Mouse (Mus musculus): ENCODE measurements at regions not wholly inside any gene's neighbourhood (a gene's known extent, or its start where the extent isn't known, plus 50 kb on each side); places are given as distances from the start of the nearest gene placed in this dataset.

GRCm38 (mm10) chr15:19540676-19541075 lies 721.9 kb downstream of the Cdh10 start:
- TF ChIP-seq POLR2A (IDR thresholded peaks at IDR 0.05; ENCODE audit: borderline replicate concordance, extremely low read depth, insufficient read depth, insufficient read length, poor library complexity, severe bottlenecking) (no peak), CTCF (IDR thresholded peaks at IDR 0.05; ENCODE audit: borderline replicate concordance, extremely low read depth, insufficient read depth, insufficient read length) (no peak)
